13 mouse cellular contexts compared by ENCODE assay signal in the genomic region with DNA sequence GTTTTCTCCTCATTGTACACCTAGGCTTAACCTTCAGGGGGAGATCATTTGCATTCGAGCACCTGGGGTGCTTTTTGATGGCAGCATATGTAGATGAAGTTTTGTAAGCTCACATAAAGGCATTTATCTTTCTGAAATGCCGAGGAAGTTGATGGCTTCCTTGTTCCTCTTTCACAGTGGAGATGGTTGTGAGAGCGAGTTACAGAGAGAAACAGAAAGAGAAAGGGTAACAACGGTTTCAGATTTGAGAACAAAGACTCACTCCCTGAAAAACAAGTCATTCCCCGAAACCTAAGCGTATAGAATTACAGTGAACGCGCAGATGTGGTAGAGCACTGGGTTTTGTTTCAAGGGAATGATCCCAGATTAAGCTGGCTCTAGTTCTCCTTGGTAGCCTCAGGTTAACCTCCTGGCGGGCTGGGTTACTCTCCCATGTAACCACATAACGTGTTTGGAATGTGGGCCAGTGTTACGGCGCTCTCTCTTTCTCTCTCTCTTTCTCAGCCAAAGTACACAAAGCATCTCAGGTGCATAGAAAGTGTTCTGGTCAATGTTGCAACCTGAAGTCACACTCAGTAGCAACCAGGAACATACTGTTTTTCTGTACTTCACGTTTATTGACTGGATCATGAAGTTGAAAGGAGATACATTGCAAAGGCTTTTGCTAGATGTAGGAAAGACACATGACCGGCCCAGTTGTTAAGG. TPM values are rescaled to one million over a fixed set of nuclear protein-coding genes. Genes with fewer than 3 reads are reported as not detected.
DNase-seq lines count a peak whose midpoint lies in the region; ATAC-seq and TF ChIP-seq lines count a peak whose summit lies in the region.
"Had no signal": no experiment of that assay in that cellular context is flagged by ENCODE, and none has a peak within 500 bp of the region (broad histone marks: within the 10 kb centered on the region; RNA-seq: fewer than 3 reads in every experiment).

No protein-coding gene starts in this region.

- TF ChIP-seq POLR2A in spleen, adult 2 months (IDR thresholded peaks at IDR 0.05; ENCODE audit: low read depth, low read length): no peak
- no peak for TF ChIP-seq POLR2A in heart, adult 2 months (IDR thresholded peaks at IDR 0.05; ENCODE audit: insufficient read depth, low read depth, low read length)

- no peak for TF ChIP-seq EP300 in heart, adult 2 months (IDR thresholded peaks at IDR 0.05; ENCODE audit: insufficient read depth, low read depth, low read length)

- intact Hi-C loops in heart, adult 2 months (cut with DNase I): no loop called here

- no peak overlapping the region for H3K9ac ChIP-seq in heart, embryonic 16.5 days (ENCODE audit: low read length)
- H3K9ac ChIP-seq in heart, adult 2 months (ENCODE audit: low read depth, low read length): no peak overlapping the region
- H3K9ac ChIP-seq: forebrain, postnatal 0 days; liver, embryonic 14.5 days had no signal

- TF ChIP-seq CTCF in spleen, adult 2 months (IDR thresholded peaks at IDR 0.05; ENCODE audit: extremely low read depth, insufficient read depth, insufficient read length, insufficient replicate concordance): no peak
- TF ChIP-seq CTCF in heart, adult 2 months (IDR thresholded peaks at IDR 0.05): no peak

- no peak for ATAC-seq in heart, embryonic 16.5 days (replicated peaks; ENCODE audit: extremely low read depth, insufficient read depth, low FRiP score)
- ATAC-seq: forebrain, postnatal 0 days had no signal

- H3K4me3 ChIP-seq in heart, embryonic 16.5 days (ENCODE audit: low read length): no peak overlapping the region
- no peak overlapping the region for H3K4me3 ChIP-seq in spleen, adult 2 months (ENCODE audit: extremely low read depth, insufficient read depth, insufficient read length)
- H3K4me3 ChIP-seq in limb, embryonic 10.5 days: no peak overlapping the region
- no peak overlapping the region for H3K4me3 ChIP-seq in heart, adult 2 months

- H3K4me2 ChIP-seq in heart, embryonic 16.5 days (ENCODE audit: low read depth, low read length): no peak overlapping the region

- no peaks in the 10 kb centered on the region for H3K9me3 ChIP-seq in heart, embryonic 16.5 days (replicated peaks; ENCODE audit: control insufficient read depth, low read length)
- no peaks in the 10 kb centered on the region for H3K9me3 ChIP-seq in limb, embryonic 10.5 days (replicated peaks)

- WGBS in heart, embryonic 16.5 days: 88% methylated on average over 14 of the region's 14 CpGs
- 59% methylated on average over 14 of the region's 14 CpGs for WGBS in spleen, adult 2 months
- WGBS in limb, embryonic 10.5 days: 91% methylated on average over 14 of the region's 14 CpGs
- 84% methylated on average over 14 of the region's 14 CpGs for WGBS in heart, adult 2 months

- peaks cover 41% of the 10 kb centered on the region for H3K36me3 ChIP-seq in heart, embryonic 16.5 days (ENCODE audit: control insufficient read depth, insufficient read depth)
- H3K36me3 ChIP-seq in spleen, adult 2 months (ENCODE audit: control insufficient read depth, insufficient read depth, low read length): peaks cover 7% of the 10 kb centered on the region
- peaks cover 93% of the 10 kb centered on the region for H3K36me3 ChIP-seq in limb, embryonic 10.5 days
- H3K36me3 ChIP-seq in heart, adult 2 months (ENCODE audit: control insufficient read depth, insufficient read depth, low read length): peaks cover 19% of the 10 kb centered on the region

- peak overlapping the region; percentile 78; the same call in 1 of the 2 replicates for H3K27ac ChIP-seq in heart, embryonic 16.5 days (ENCODE audit: low read length)
- H3K27ac ChIP-seq in spleen, adult 2 months (ENCODE audit: insufficient read depth, low read length): peak overlapping the region; percentile 72
- H3K27ac ChIP-seq in limb, embryonic 10.5 days: no peak overlapping the region
- H3K27ac ChIP-seq in heart, adult 2 months: no peak overlapping the region
- H3K27ac ChIP-seq: liver, embryonic 14.5 days had no signal

- H3K4me1 ChIP-seq in heart, embryonic 16.5 days (ENCODE audit: control insufficient read depth, insufficient read depth, low read length): peaks cover 29% of the 10 kb centered on the region
- no peaks in the 10 kb centered on the region; the same call in 1 of the 2 replicates for H3K4me1 ChIP-seq in spleen, adult 2 months (ENCODE audit: control insufficient read depth, insufficient read depth, insufficient read length)
- H3K4me1 ChIP-seq in limb, embryonic 10.5 days: no peaks in the 10 kb centered on the region
- peaks cover 8% of the 10 kb centered on the region for H3K4me1 ChIP-seq in heart, adult 2 months (ENCODE audit: control insufficient read depth, insufficient read depth, low read length)

- no peaks in the 10 kb centered on the region for H3K79me2 ChIP-seq in heart, adult 2 months (replicated peaks; ENCODE audit: control insufficient read depth, insufficient read depth, low read length)

- DNase-seq in heart, adult 9 months (ENCODE audit: low spot score in 2 of 2): no peak
- DNase-seq in spleen, adult 2 months (ENCODE audit: low read depth in 1 of 2, low spot score in 2 of 2): peak in 1 of 2 experiments; percentile 38
- no peak for DNase-seq in spleen, adult 12 weeks (ENCODE audit: low spot score)
- peak; percentile 8 for DNase-seq in forelimb bud, embryonic 11.5 days (ENCODE audit: low read depth, low spot score)
- no peak for DNase-seq in limb, embryonic 10.5 days (ENCODE audit: low spot score)
- no peak for DNase-seq in adrenal gland, adult 18-20 months (ENCODE audit: low spot score in 2 of 2)
- DNase-seq in heart, adult 2 months: no peak
- DNase-seq: embryo, embryonic 11 days; forebrain, postnatal 0 days; heart, postnatal 10 days; kidney, adult 9 months had no signal

- H3K27me3 ChIP-seq in heart, embryonic 16.5 days (ENCODE audit: control insufficient read depth, insufficient read depth, low read length): no peaks in the 10 kb centered on the region
- H3K27me3 ChIP-seq in spleen, adult 2 months (ENCODE audit: control insufficient read depth, insufficient read depth, low read length): no peaks in the 10 kb centered on the region
- no peaks in the 10 kb centered on the region for H3K27me3 ChIP-seq in limb, embryonic 10.5 days (ENCODE audit: low read depth, poor library complexity, severe bottlenecking)
- no peaks in the 10 kb centered on the region for H3K27me3 ChIP-seq in heart, adult 2 months (ENCODE audit: control insufficient read depth, insufficient read depth, low read length)

RNA-seq across cellular contexts. Expression of a gene that starts 40.0 kb away (rescaled TPM):
- 36.4 and 40.1 TPM in 2 replicates for polyA plus RNA-seq in heart, embryonic 16.5 days (2015; fragmentation: Nextera tagmentation; extraction: Ambion mirVana)
- 2.5 TPM in 2 replicates for polyA plus RNA-seq in spleen, adult 2 months (2012; rRNA removed)
- 39.3 and 51.7 TPM in 2 replicates for polyA plus RNA-seq in limb, embryonic 10.5 days (2016; fragmentation: Nextera tagmentation; extraction: Ambion mirVana)
- 10 to 100 TPM; 12.7 to 15.6 TPM for total RNA-seq in adrenal gland, adult 18-20 months (2021)
- 10 to 100 TPM; 10.7 to 11.7 TPM for total RNA-seq in heart, adult 2 months (2021)
- polyA plus RNA-seq in heart, adult 2 months (2012; rRNA removed): 4.5 and 5.8 TPM in 2 replicates

Comparison
In these comparisons a context has a peak if more than half of its experiments do, and no peak if none do; other contexts are left out.
1. H3K27ac ChIP-seq: peak in heart, embryonic 16.5 days (single experiment) and spleen, adult 2 months (single experiment); none in limb, embryonic 10.5 days (single experiment) and heart, adult 2 months (single experiment).